ENCODE assay signal across 16 mouse cellular contexts in genomic region chr16:10969342-10969741, GRCm38 (mm10).
DNase-seq lines count a peak whose midpoint lies in the region; ATAC-seq and TF ChIP-seq lines count a peak whose summit lies in the region.
"Had no signal": no experiment of that assay in that cellular context is flagged by ENCODE, and none has a peak within 500 bp of the region (broad histone marks: within the 10 kb centered on the region; RNA-seq: fewer than 3 reads in every experiment).

No protein-coding gene starts in this region.

- no peak for DNase-seq in kidney, adult 2 months
- DNase-seq in CH12.LX (ENCODE audit: extremely low read depth) = no peak
- DNase-seq in thymus, postnatal 14 days = peak; percentile 67
- DNase-seq in urinary bladder, postnatal 14 days (ENCODE audit: low spot score) = no peak
- DNase-seq in frontal cortex, postnatal 14 days (ENCODE audit: low spot score in 2 of 2) = no peak
- no peak for DNase-seq in left cerebral cortex, adult 9 months (ENCODE audit: low spot score in 2 of 2)
- DNase-seq: adrenal gland, postnatal 14 days; cerebellum, adult 18-20 months; embryo, embryonic 11 days; kidney, postnatal 10 days; lung, embryonic 14.5 days had no signal

- TF ChIP-seq CTCF in kidney, adult 2 months (conservative IDR thresholded peaks at IDR 0.05; ENCODE audit: insufficient read depth, insufficient read length, low read depth, low read length) = no peak
- no peak for TF ChIP-seq CTCF in CH12.LX (conservative IDR thresholded peaks at IDR 0.05 in 1 of 2, IDR thresholded peaks at IDR 0.05 in 1 of 2; ENCODE audit: low read depth in 2 of 2, low read length in 2 of 2)

- H3K79me2 ChIP-seq in CH12.LX (replicated peaks; ENCODE audit: control insufficient read depth, extremely low read depth, insufficient read depth, poor library complexity, severe bottlenecking) (peaks cover 79% of the 10 kb centered on the region), macrophage (ENCODE audit: inconsistent target) (peaks cover 100% of the 10 kb centered on the region)

- H3K9me3 ChIP-seq in kidney, embryonic 16.5 days (ENCODE audit: low read length) = no peaks in the 10 kb centered on the region
- no peaks in the 10 kb centered on the region for H3K9me3 ChIP-seq in CH12.LX (replicated peaks; ENCODE audit: low read length)
- H3K9me3 ChIP-seq: midbrain, embryonic 12.5 days had no signal

- peak; percentile 53 for TF ChIP-seq EP300 in CH12.LX (IDR thresholded peaks at IDR 0.05; ENCODE audit: low read length)

- no peak overlapping the region for H3K4me2 ChIP-seq in kidney, embryonic 16.5 days (replicated peaks; ENCODE audit: low read depth, low read length)
- H3K4me2 ChIP-seq in CH12.LX (ENCODE audit: insufficient read depth, low read depth, poor library complexity, severe bottlenecking) = peak overlapping the region; percentile 54
- H3K4me2 ChIP-seq: heart, embryonic 11.5 days; lung, embryonic 14.5 days; midbrain, embryonic 12.5 days had no signal

- dilution Hi-C loops in CH12.LX (cut with MboI; ENCODE audit: extremely low pct_ligation_motif_present, extremely low pct_unique_long_range_greater_than_20kb, low sequenced_read_pairs) = no loop called here

- in situ Hi-C loops in CH12.LX (cut with MboI; ENCODE audit: low pct_ligation_motif_present, low pct_unique_long_range_greater_than_20kb, low sequenced_read_pairs) = no loop called here

- WGBS in kidney, adult 2 months = 49% methylated on average over 5 of the region's 5 CpGs
- 75% methylated on average over 5 of the region's 5 CpGs for WGBS in kidney, embryonic 16.5 days
- 2% methylated on average over 5 of the region's 5 CpGs for WGBS in macrophage (ENCODE audit: missing documents)

- no peak for ATAC-seq in kidney, embryonic 16.5 days (ENCODE audit: low FRiP score, low TSS enrichment)
- ATAC-seq: hindbrain, embryonic 16.5 days had no signal

- H3K27me3 ChIP-seq in kidney, adult 2 months (replicated peaks; ENCODE audit: control insufficient read depth, insufficient read depth, low read length) = no peaks in the 10 kb centered on the region
- H3K27me3 ChIP-seq in kidney, embryonic 16.5 days (ENCODE audit: insufficient read depth, low read length) = no peaks in the 10 kb centered on the region
- H3K27me3 ChIP-seq in CH12.LX (replicated peaks) = no peaks in the 10 kb centered on the region
- H3K27me3 ChIP-seq: midbrain, embryonic 12.5 days had no signal

- no peaks in the 10 kb centered on the region for H3K36me3 ChIP-seq in kidney, adult 2 months (ENCODE audit: control insufficient read depth, insufficient read depth, low read length)
- H3K36me3 ChIP-seq in kidney, embryonic 16.5 days (ENCODE audit: insufficient read depth, low read length) = peaks cover 13% of the 10 kb centered on the region
- H3K36me3 ChIP-seq in CH12.LX (replicated peaks in 1 of 2; ENCODE audit: control insufficient read depth in 1 of 2, insufficient read depth in 1 of 2, low read length in 1 of 2) (peaks cover 14 to 66% of the 10 kb centered on the region in 2 experiments), macrophage (ENCODE audit: inconsistent target) (peaks cover 52% of the 10 kb centered on the region)
- H3K36me3 ChIP-seq: midbrain, embryonic 12.5 days had no signal

- no peak overlapping the region for H3K4me3 ChIP-seq in kidney, adult 2 months (ENCODE audit: insufficient read depth, low read depth, low read length)
- H3K4me3 ChIP-seq in kidney, embryonic 16.5 days (ENCODE audit: low read length) = no peak overlapping the region
- H3K4me3 ChIP-seq in CH12.LX (replicated peaks in 1 of 3; ENCODE audit: low read depth in 2 of 3, low read length in 2 of 3, poor library complexity in 1 of 3) = peak overlapping the region in 1 of 3 experiments; percentile 3
- H3K4me3 ChIP-seq in macrophage (ENCODE audit: inconsistent target) = no peak overlapping the region
- H3K4me3 ChIP-seq: midbrain, embryonic 12.5 days had no signal

- no peak for TF ChIP-seq POLR2A in kidney, adult 2 months (IDR thresholded peaks at IDR 0.05; ENCODE audit: low read depth, low read length)
- TF ChIP-seq POLR2A in CH12.LX (IDR thresholded peaks at IDR 0.05; ENCODE audit: low read depth, low read length) = no peak; the same call in 1 of the 2 replicates

- no peak for TF ChIP-seq RAD21 in CH12.LX (IDR thresholded peaks at IDR 0.05; ENCODE audit: low read depth, low read length)

- H3K4me1 ChIP-seq in kidney, adult 2 months (ENCODE audit: control insufficient read depth, insufficient read depth, low read length) = peaks cover 22% of the 10 kb centered on the region
- peaks cover 18% of the 10 kb centered on the region for H3K4me1 ChIP-seq in kidney, embryonic 16.5 days (ENCODE audit: insufficient read depth, low read length)
- H3K4me1 ChIP-seq in CH12.LX (ENCODE audit: control insufficient read depth in 1 of 2, insufficient read depth in 2 of 2) = peaks cover 52 to 100% of the 10 kb centered on the region in 2 experiments

- no peak overlapping the region; the same call in 1 of the 2 replicates for H3K9ac ChIP-seq in kidney, embryonic 16.5 days (replicated peaks; ENCODE audit: low read length)
- peak overlapping the region; percentile 3 for H3K9ac ChIP-seq in CH12.LX (ENCODE audit: insufficient read depth, low read depth)
- H3K9ac ChIP-seq: lung, embryonic 14.5 days; midbrain, embryonic 12.5 days had no signal

- H3K27ac ChIP-seq in kidney, adult 2 months (ENCODE audit: insufficient read depth, low read depth, low read length) = peak overlapping the region; percentile 18; the same call in 1 of the 2 replicates
- H3K27ac ChIP-seq in kidney, embryonic 16.5 days (ENCODE audit: low read length) = no peak overlapping the region
- peak overlapping the region; percentile 75 for H3K27ac ChIP-seq in CH12.LX (ENCODE audit: insufficient read depth, low read depth)
- H3K27ac ChIP-seq in macrophage = peak overlapping the region; percentile 45
- H3K27ac ChIP-seq: midbrain, embryonic 12.5 days had no signal

TF ChIP-seq in CH12.LX, 34 proteins besides CTCF, POLR2A, EP300 and RAD21:
- no peak for TF ChIP-seq USF1 (IDR thresholded peaks at IDR 0.05; ENCODE audit: low read depth, low read length)
- no peak for TF ChIP-seq NRF1 (IDR thresholded peaks at IDR 0.05; ENCODE audit: low read depth, low read length)
- TF ChIP-seq ZC3H11A (IDR thresholded peaks at IDR 0.05; ENCODE audit: low read depth, low read length) = no peak
- peak; percentile 47; the same call in 1 of the 2 replicates for TF ChIP-seq IRF4 (IDR thresholded peaks at IDR 0.05; ENCODE audit: low read depth, low read length)
- TF ChIP-seq CHD1 (IDR thresholded peaks at IDR 0.05; ENCODE audit: low read depth, low read length) = no peak
- TF ChIP-seq TCF12 (IDR thresholded peaks at IDR 0.05; ENCODE audit: low read depth, low read length) = 0 out of 2 replicates have a peak, but pooled peaks have one; percentile 22
- no peak for TF ChIP-seq JUND (conservative IDR thresholded peaks at IDR 0.05; ENCODE audit: low read depth, low read length)
- no peak for TF ChIP-seq MAX (IDR thresholded peaks at IDR 0.05; ENCODE audit: low read length)
- TF ChIP-seq ZMIZ1 (IDR thresholded peaks at IDR 0.05; ENCODE audit: low read depth, low read length) = no peak
- no peak for TF ChIP-seq ZKSCAN1 (IDR thresholded peaks at IDR 0.05; ENCODE audit: borderline replicate concordance, low read depth, low read length)
- TF ChIP-seq UBTF (IDR thresholded peaks at IDR 0.05; ENCODE audit: low read depth, low read length) = 0 out of 2 replicates have a peak, but pooled peaks have one; percentile 26
- TF ChIP-seq KAT2A (IDR thresholded peaks at IDR 0.05; ENCODE audit: insufficient replicate concordance, low read length) = no peak
- TF ChIP-seq GABPA (IDR thresholded peaks at IDR 0.05; ENCODE audit: insufficient replicate concordance, low read depth, low read length) = no peak
- no peak for TF ChIP-seq SMC3 (IDR thresholded peaks at IDR 0.05; ENCODE audit: low read depth, low read length)
- peak; percentile 20; the same call in 1 of the 2 replicates for TF ChIP-seq BHLHE40 (IDR thresholded peaks at IDR 0.05; ENCODE audit: low read depth, low read length)
- 0 out of 2 replicates have a peak, but pooled peaks have one; percentile 10 for TF ChIP-seq MYC (IDR thresholded peaks at IDR 0.05; ENCODE audit: low read depth, low read length)
- TF ChIP-seq MXI1 (IDR thresholded peaks at IDR 0.05; ENCODE audit: low read depth, low read length) = no peak
- TF ChIP-seq E2F4 (IDR thresholded peaks at IDR 0.05; ENCODE audit: insufficient replicate concordance, low read depth, low read length) = no peak
